Mouse (Mus musculus) neural tube, embryonic 15.5 days (tissue): ENCODE results near the gene Tex101. TPM values are rescaled to one million over a fixed set of nuclear protein-coding genes. Genes with fewer than 3 reads are reported as not detected.
"Not testable (repeated sequence)": the region's sequence is repeated elsewhere in the genome, so short reads cannot be mapped to it uniquely, and the experiment has no call there.

ENCODE experiments used
- ATAC-seq: fragments of 200-750 bp; cut with Nextera tagmentation; 2 replicates; pipeline ENCODE4 v1.8.0; 2017; ENCODE audit warnings: mild to moderate bottlenecking, moderate TSS enrichment, moderate library complexity; ENCODE audit not compliant: low FRiP score
- H3K27ac ChIP-seq: fragments of 300-500 bp; sonication (generic); replicated peaks from 2 replicates; pipeline ENCODE4 v1.5.1; 2015; ENCODE audit warnings: mild to moderate bottlenecking, inconsistent platforms
- H3K27me3 ChIP-seq: fragments of 300-500 bp; sonication (generic); replicated peaks from 2 replicates; pipeline ENCODE4 v1.6.1; 2015; ENCODE audit warnings: inconsistent platforms
- H3K36me3 ChIP-seq: fragments of 300-500 bp; sonication (generic); 2 replicates; pipeline ENCODE4 v1.6.1; 2015; ENCODE audit warnings: inconsistent platforms
- H3K4me1 ChIP-seq: fragments of 300-500 bp; sonication (generic); 2 replicates; pipeline ENCODE4 v1.6.1; 2015; ENCODE audit warnings: inconsistent platforms
- H3K4me2 ChIP-seq: fragments of 300-500 bp; sonication (generic); 2 replicates; pipeline ENCODE4 v1.6.1; 2015; ENCODE audit warnings: inconsistent platforms, mild to moderate bottlenecking, moderate library complexity
- H3K4me3 ChIP-seq: fragments of 300-500 bp; sonication (generic); replicated peaks from 2 replicates; pipeline ENCODE4 v1.5.1; 2015; ENCODE audit warnings: mild to moderate bottlenecking, inconsistent platforms
- H3K9ac ChIP-seq: fragments of 300-500 bp; sonication (generic); replicated peaks from 2 replicates; pipeline ENCODE4 v1.6.1; 2015; ENCODE audit warnings: mild to moderate bottlenecking, inconsistent platforms
- H3K9me3 ChIP-seq: fragments of 300-500 bp; sonication (generic); replicated peaks from 2 replicates; pipeline ENCODE4 v1.6.1; 2016; ENCODE audit warnings: inconsistent platforms
- WGBS: fragments of 180-500 bp; shearing (Covaris S2); methylation state at CpG from one replicate; pipeline ENCODE4 v1.1.7; 2015; ENCODE audit warnings: mixed read lengths; 5-methylcytosine and 5-hydroxymethylcytosine counted together
- polyA plus RNA-seq: library from polyadenylated mRNA; unstranded; fragments of >200 nt; fragmentation: Nextera tagmentation; extraction: Ambion mirVana; gene quantifications from 2 replicates; pipeline ENCODE4 v1.2.1, GENCODE M21; 2015

Gene Tex101
- not detected in 2 replicates for polyA plus RNA-seq

GRCm38 (mm10) chr7:24676575-24676974 lies at the start of gene Tex101:
Gene Tex101 (minus strand): TSS chr7:24676675.
- H3K36me3 ChIP-seq = no peaks in the 10 kb centered on the region
- no peaks in the 10 kb centered on the region for H3K4me1 ChIP-seq
- no peak within 1 kb of the TSS for H3K9ac ChIP-seq
- H3K27ac ChIP-seq = no peak within 1 kb of the TSS
- WGBS = 91% methylated on average over 9 of the region's 9 CpGs
- H3K4me2 ChIP-seq = no peak within 1 kb of the TSS
- no peak within 1 kb of the TSS for H3K4me3 ChIP-seq
- no peaks in the 10 kb centered on the region for H3K9me3 ChIP-seq
- no peaks in the 10 kb centered on the region for H3K27me3 ChIP-seq
- no peak for ATAC-seq

- no peaks in the 10 kb centered on the region for H3K27me3 ChIP-seq
- WGBS = 74% methylated on average over 6 of the region's 6 CpGs
- no peaks in the 10 kb centered on the region for H3K36me3 ChIP-seq
- no peak for ATAC-seq
- no peak overlapping the region for H3K4me3 ChIP-seq
- H3K4me1 ChIP-seq = no peaks in the 10 kb centered on the region
- H3K27ac ChIP-seq = no peak overlapping the region
- no peaks in the 10 kb centered on the region for H3K9me3 ChIP-seq
- no peak overlapping the region for H3K4me2 ChIP-seq
- H3K9ac ChIP-seq = no peak overlapping the region
Measured at GRCm38 (mm10) chr7:24715039-24715438, 38.6 kb upstream of the Tex101 start.

GRCm38 (mm10) chr7:24708832-24709292 lies 32.4 kb upstream of the Tex101 start, which contains the start of gene BC049730:
Gene BC049730 (plus strand): TSS chr7:24709242.
- WGBS = 94% methylated on average over 14 of the region's 14 CpGs

GRCm38 (mm10) chr7:24702841-24703240 lies 26.4 kb upstream of the Tex101 start:
- not testable (repeated sequence) for H3K4me3 ChIP-seq, H3K27me3 ChIP-seq, H3K9ac ChIP-seq, H3K9me3 ChIP-seq, H3K4me1 ChIP-seq, H3K27ac ChIP-seq, H3K4me2 ChIP-seq, H3K36me3 ChIP-seq, ATAC-seq
- 86% methylated on average over 9 of the region's 9 CpGs for WGBS

More at GRCm38 (mm10) chr7:24708832-24709292, 32.4 kb upstream of the Tex101 start, which contains the start of gene BC049730:
- no peak within 1 kb of the TSS for H3K4me2 ChIP-seq
- no peaks in the 10 kb centered on the region for H3K27me3 ChIP-seq
- no peak within 1 kb of the TSS for H3K9ac ChIP-seq
- no peaks in the 10 kb centered on the region for H3K4me1 ChIP-seq
- no peaks in the 10 kb centered on the region for H3K36me3 ChIP-seq
- no peak for ATAC-seq
- H3K9me3 ChIP-seq = no peaks in the 10 kb centered on the region
- H3K27ac ChIP-seq = no peak within 1 kb of the TSS
- no peak within 1 kb of the TSS for H3K4me3 ChIP-seq

GRCm38 (mm10) chr7:24697891-24698290 lies 21.4 kb upstream of the Tex101 start:
- H3K9me3 ChIP-seq = not testable (repeated sequence)
- WGBS = 91% methylated on average over 4 of the region's 4 CpGs

GRCm38 (mm10) chr7:24692693-24693092 lies 16.2 kb upstream of the Tex101 start:
- not testable (repeated sequence) for H3K27me3 ChIP-seq, H3K4me2 ChIP-seq, H3K4me1 ChIP-seq, ATAC-seq, H3K36me3 ChIP-seq, H3K27ac ChIP-seq, H3K4me3 ChIP-seq, H3K9ac ChIP-seq, H3K9me3 ChIP-seq
- WGBS = 86% methylated on average over 3 of the region's 3 CpGs

More at GRCm38 (mm10) chr7:24697891-24698290, 21.4 kb upstream of the Tex101 start:
- H3K9ac ChIP-seq, H3K27ac ChIP-seq, H3K4me1 ChIP-seq, H3K36me3 ChIP-seq, H3K4me2 ChIP-seq, ATAC-seq, H3K27me3 ChIP-seq, H3K4me3 ChIP-seq: not testable (repeated sequence)

GRCm38 (mm10) chr7:24687519-24687918 lies 11.0 kb upstream of the Tex101 start:
- not testable (repeated sequence) for H3K4me3 ChIP-seq, H3K36me3 ChIP-seq, H3K9me3 ChIP-seq, H3K27ac ChIP-seq, ATAC-seq, H3K9ac ChIP-seq, H3K27me3 ChIP-seq, H3K4me1 ChIP-seq, H3K4me2 ChIP-seq
- 88% methylated on average over 10 of the region's 10 CpGs for WGBS

GRCm38 (mm10) chr7:24684121-24684520 lies 7.6 kb upstream of the Tex101 start:
- not testable (repeated sequence) for H3K36me3 ChIP-seq, H3K4me2 ChIP-seq, H3K9me3 ChIP-seq, H3K27me3 ChIP-seq, ATAC-seq, H3K4me3 ChIP-seq, H3K4me1 ChIP-seq, H3K27ac ChIP-seq, H3K9ac ChIP-seq
- 85% methylated on average over 7 of the region's 7 CpGs for WGBS

GRCm38 (mm10) chr7:24671944-24672439 lies 4.5 kb downstream of the Tex101 start:
- H3K27me3 ChIP-seq = no peaks in the 10 kb centered on the region
- no peak for ATAC-seq
- WGBS = 92% methylated on average over 23 of the region's 23 CpGs
- H3K9me3 ChIP-seq = no peaks in the 10 kb centered on the region
- H3K4me1 ChIP-seq = no peaks in the 10 kb centered on the region
- H3K4me3 ChIP-seq = no peak overlapping the region
- no peak overlapping the region for H3K9ac ChIP-seq
- H3K4me2 ChIP-seq = no peak overlapping the region
- H3K36me3 ChIP-seq = no peaks in the 10 kb centered on the region
- H3K27ac ChIP-seq = no peak overlapping the region

- H3K9ac ChIP-seq = no peak overlapping the region
- no peak for ATAC-seq
- WGBS = 86% methylated on average over 9 of the region's 9 CpGs
- H3K27me3 ChIP-seq = no peaks in the 10 kb centered on the region
- no peaks in the 10 kb centered on the region for H3K9me3 ChIP-seq
- H3K36me3 ChIP-seq = no peaks in the 10 kb centered on the region
- no peaks in the 10 kb centered on the region for H3K4me1 ChIP-seq
- no peak overlapping the region for H3K27ac ChIP-seq
- H3K4me2 ChIP-seq = no peak overlapping the region
- no peak overlapping the region for H3K4me3 ChIP-seq
Measured at GRCm38 (mm10) chr7:24664959-24665358, 11.5 kb downstream of the Tex101 start.

- WGBS = 34% methylated on average over 8 of the region's 8 CpGs
- no peaks in the 10 kb centered on the region for H3K4me1 ChIP-seq
- H3K27me3 ChIP-seq = no peaks in the 10 kb centered on the region
- no peaks in the 10 kb centered on the region for H3K9me3 ChIP-seq
- H3K4me3 ChIP-seq = no peak overlapping the region
- H3K4me2 ChIP-seq = no peak overlapping the region
- H3K36me3 ChIP-seq = no peaks in the 10 kb centered on the region
- no peak for ATAC-seq
- H3K27ac ChIP-seq = no peak overlapping the region
- no peak overlapping the region for H3K9ac ChIP-seq
Measured at GRCm38 (mm10) chr7:24664301-24664700, 12.2 kb downstream of the Tex101 start.

- peak; percentile 21; the same call in 1 of the 2 replicates for ATAC-seq
- Histone ChIP-seq H3K9ac (no peak overlapping the region), H3K27ac (no peak overlapping the region), H3K4me3 (no peak overlapping the region), H3K27me3 (no peaks in the 10 kb centered on the region), H3K4me1 (no peaks in the 10 kb centered on the region), H3K4me2 (no peak overlapping the region), H3K9me3 (no peaks in the 10 kb centered on the region), H3K36me3 (no peaks in the 10 kb centered on the region)
- 15% methylated on average over 8 of the region's 8 CpGs for WGBS
Measured at GRCm38 (mm10) chr7:24662575-24662974, 13.9 kb downstream of the Tex101 start.
